Mouse (Mus musculus) lung, postnatal 0 days (tissue): ENCODE results near the gene Scin. TPM values are rescaled to one million over a fixed set of nuclear protein-coding genes. Genes with fewer than 3 reads are reported as not detected.
A peak's percentile ranks its signal among the peaks of the same experiment; 100 is the strongest.
"Not testable (repeated sequence)": the region's sequence is repeated elsewhere in the genome, so short reads cannot be mapped to it uniquely, and the experiment has no call there.

Source experiments
- ATAC-seq: fragments of 200-750 bp; cut with Nextera tagmentation; 2 replicates; pipeline ENCODE4 v1.8.0; 2017; ENCODE audit warnings: moderate library complexity
- DNase-seq: peaks from one replicate; pipeline ENCODE4 v3.0.0-alpha.2; 2016; ENCODE audit warnings: low spot score
- H3K27ac ChIP-seq: fragments of 300-500 bp; sonication (generic); 2 replicates; pipeline ENCODE4 v1.5.1; 2014; ENCODE audit warnings: antibody characterized with exemption, mild to moderate bottlenecking, low read length, mixed read lengths
- H3K27me3 ChIP-seq: fragments of 300-500 bp; sonication (generic); replicated peaks from 2 replicates; pipeline ENCODE4 v1.6.1; 2014; ENCODE audit warnings: low read length, mixed read lengths; ENCODE audit not compliant: insufficient read depth
- H3K36me3 ChIP-seq: fragments of 300-500 bp; sonication (generic); 2 replicates; pipeline ENCODE4 v1.6.1; 2014; ENCODE audit warnings: low read length, mixed read lengths; ENCODE audit not compliant: insufficient read depth
- H3K4me1 ChIP-seq: fragments of 300-500 bp; sonication (generic); 2 replicates; pipeline ENCODE4 v1.6.1; 2014; ENCODE audit warnings: antibody characterized with exemption, low read depth, low read length, mixed read lengths; ENCODE audit not compliant: insufficient read depth
- H3K4me2 ChIP-seq: fragments of 300-500 bp; sonication (generic); replicated peaks from 2 replicates; pipeline ENCODE4 v1.6.1; 2014; ENCODE audit warnings: low read depth, mild to moderate bottlenecking, low read length, moderate library complexity, mixed read lengths
- H3K4me3 ChIP-seq: fragments of 300-500 bp; sonication (generic); 2 replicates; pipeline ENCODE4 v1.5.1; 2014; ENCODE audit warnings: low read depth, low read length
- H3K9ac ChIP-seq: fragments of 300-500 bp; sonication (generic); replicated peaks from 2 replicates; pipeline ENCODE4 v1.6.1; 2014; ENCODE audit warnings: low read depth, mild to moderate bottlenecking
- H3K9me3 ChIP-seq: fragments of 300-500 bp; sonication (generic); 2 replicates; pipeline ENCODE4 v1.6.1; 2016; ENCODE audit warnings: low read length, mixed read lengths
- CTCF ChIP-seq: IDR thresholded peaks from 2 replicates; pipeline ENCODE4 v1.5.1; 2016; ENCODE audit warnings: antibody characterized with exemption, mild to moderate bottlenecking
- EP300 ChIP-seq: IDR thresholded peaks from 2 replicates; pipeline ENCODE4 v1.6.1; 2016; ENCODE audit warnings: antibody characterized with exemption, mild to moderate bottlenecking, control low read depth
- WGBS: fragments of 180-500 bp; shearing (Covaris S2); extraction: QIAGEN DNeasy Blood & Tissue Kit; methylation state at CpG from one replicate; pipeline ENCODE4 v1.1.7; 2014; 5-methylcytosine and 5-hydroxymethylcytosine counted together
- polyA plus RNA-seq: library from polyadenylated mRNA; unstranded; fragments of >200 nt; fragmentation: Nextera tagmentation; extraction: Ambion mirVana; gene quantifications from 2 replicates; pipeline ENCODE4 v1.2.1, GENCODE M21; 2015

The Scin gene
- 0.51 and 1.1 TPM in 2 replicates for polyA plus RNA-seq

DNA sequence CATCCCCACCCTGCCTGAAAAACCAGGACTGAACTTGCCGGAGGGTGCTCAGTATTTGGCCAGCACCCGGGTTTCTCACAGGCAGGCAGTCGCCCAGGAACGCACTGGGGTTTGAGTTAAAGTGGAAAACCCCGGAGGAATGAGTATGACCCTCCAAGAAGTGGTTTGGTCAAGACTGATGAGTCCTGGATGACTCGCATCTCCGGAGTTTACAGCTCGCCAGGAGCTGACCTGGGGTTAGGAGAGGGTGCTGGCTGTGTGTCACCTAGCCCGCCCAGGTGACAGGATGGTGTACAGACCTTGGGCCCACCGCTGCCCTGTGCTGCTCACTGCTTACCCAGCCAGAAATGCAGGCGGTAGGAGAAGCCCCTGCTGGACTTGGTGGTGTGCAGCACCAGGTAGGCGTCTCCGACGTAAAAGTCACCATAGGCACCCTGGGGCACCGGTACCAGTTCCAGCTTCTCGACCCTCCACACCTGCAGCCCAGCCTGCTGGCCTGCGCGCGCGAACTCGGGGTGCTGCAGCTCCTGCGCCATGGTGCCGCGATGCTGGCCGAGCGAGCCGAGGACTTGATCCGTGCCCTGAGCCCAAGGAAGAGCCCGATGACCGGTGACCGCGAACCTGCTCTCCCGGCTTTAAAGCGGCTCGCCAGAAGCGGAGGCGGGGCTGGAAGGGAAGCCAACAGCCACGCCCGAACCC lies at the start of gene Scin:
TSS of gene Scin (minus strand) at position 656 of the 699 bp plus-strand sequence.
- ATAC-seq (peak; percentile 47), DNase-seq (peak; percentile 14)
- Histone ChIP-seq H3K27ac (no peak within 1 kb of the TSS), H3K27me3 (peaks cover 4% of the 10 kb centered on the region; the same call in 1 of the 2 replicates), H3K9me3 (no peaks in the 10 kb centered on the region), H3K4me1 (peaks cover 7% of the 10 kb centered on the region; the same call in 1 of the 2 replicates), H3K9ac (no peak within 1 kb of the TSS), H3K4me2 (peak within 1 kb of the TSS; percentile 68), H3K4me3 (peak within 1 kb of the TSS; percentile 36), H3K36me3 (no peaks in the 10 kb centered on the region)
- no peak for TF ChIP-seq EP300
- TF ChIP-seq CTCF = no peak
- WGBS = under 1% methylated on average over 39 of the region's 39 CpGs

DNA sequence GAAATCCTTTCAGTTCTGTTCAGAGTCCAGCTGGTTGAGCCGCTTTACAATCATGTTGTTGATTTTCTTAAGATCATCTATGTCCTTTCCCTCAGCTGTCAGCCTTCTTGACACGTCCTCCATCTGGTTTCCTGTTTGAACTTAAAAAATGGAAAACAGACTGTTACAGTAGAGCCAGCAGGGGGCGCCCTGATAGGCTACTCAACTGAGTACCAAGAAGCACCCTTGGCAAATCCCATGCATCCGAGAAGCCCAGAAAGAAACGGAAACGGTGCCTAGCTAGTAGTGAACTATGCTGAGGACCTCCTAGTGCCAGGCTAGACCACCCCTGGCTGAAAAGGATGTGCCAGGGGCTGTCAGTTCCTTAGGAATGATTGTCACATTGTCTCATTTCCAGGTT lies 43.1 kb upstream of the Scin start:
- Histone ChIP-seq H3K9me3 (no peaks in the 10 kb centered on the region), H3K9ac (no peak overlapping the region), H3K4me3 (no peak overlapping the region), H3K36me3 (no peaks in the 10 kb centered on the region), H3K27me3 (no peaks in the 10 kb centered on the region), H3K4me1 (no peaks in the 10 kb centered on the region), H3K27ac (no peak overlapping the region), H3K4me2 (no peak overlapping the region)
- DNase-seq = peak; percentile 53
- no peak for ATAC-seq
- TF ChIP-seq CTCF (peak; percentile 63), EP300 (no peak)
- 53% methylated on average over 6 of the region's 6 CpGs for WGBS

DNA sequence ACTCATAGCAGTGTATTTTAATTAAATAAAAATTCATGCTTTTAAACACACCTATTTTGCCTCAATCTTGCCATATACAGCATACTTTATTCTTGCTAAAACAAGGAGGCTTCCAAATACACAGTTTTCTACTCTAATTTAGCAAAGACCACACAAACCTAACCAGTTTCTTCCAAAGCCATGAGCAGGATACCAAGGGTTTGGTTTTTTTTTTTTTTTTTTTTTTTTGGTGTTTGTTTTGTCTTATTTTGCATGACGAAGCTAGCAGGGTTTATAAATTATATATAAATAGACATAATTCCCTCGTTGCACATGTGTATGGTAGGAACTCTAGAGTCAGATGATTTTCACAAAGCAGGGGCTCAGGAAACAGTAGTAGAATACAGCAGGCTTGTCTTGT lies 42.1 kb upstream of the Scin start:
- Histone ChIP-seq H3K9ac (no peak overlapping the region), H3K4me1 (no peaks in the 10 kb centered on the region), H3K27me3 (no peaks in the 10 kb centered on the region), H3K36me3 (no peaks in the 10 kb centered on the region), H3K4me2 (no peak overlapping the region), H3K9me3 (no peaks in the 10 kb centered on the region), H3K4me3 (no peak overlapping the region), H3K27ac (no peak overlapping the region)
- no peak for TF ChIP-seq CTCF
- no peak for TF ChIP-seq EP300
- DNase-seq (no peak), ATAC-seq (no peak)
- WGBS = 50% methylated on average over 2 of the region's 2 CpGs

DNA sequence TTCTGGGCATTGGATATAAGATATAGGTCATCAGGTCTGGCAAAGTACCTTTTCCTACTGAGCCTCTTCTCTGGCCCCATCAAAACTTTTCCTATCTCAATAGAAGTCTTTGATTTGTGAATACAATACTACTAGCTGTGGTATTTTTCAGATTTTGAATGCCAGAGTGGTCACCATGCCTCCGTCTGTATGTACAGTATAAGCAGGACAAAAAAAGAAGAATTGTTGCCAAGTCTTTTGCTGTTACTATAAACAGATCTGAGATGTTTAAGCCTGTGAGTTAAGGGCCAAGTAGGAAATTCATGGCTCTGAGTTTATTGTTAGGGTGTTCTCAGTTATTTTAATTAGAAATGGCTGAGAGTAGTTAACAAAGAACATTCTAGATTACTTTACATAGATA lies 41.1 kb upstream of the Scin start:
- H3K9me3 ChIP-seq, H3K4me1 ChIP-seq, ATAC-seq, H3K9ac ChIP-seq, H3K27me3 ChIP-seq, H3K36me3 ChIP-seq, DNase-seq, H3K27ac ChIP-seq, H3K4me3 ChIP-seq, H3K4me2 ChIP-seq: not testable (repeated sequence)
- WGBS = 19% methylated on average over 1 of the region's 1 CpGs

DNA sequence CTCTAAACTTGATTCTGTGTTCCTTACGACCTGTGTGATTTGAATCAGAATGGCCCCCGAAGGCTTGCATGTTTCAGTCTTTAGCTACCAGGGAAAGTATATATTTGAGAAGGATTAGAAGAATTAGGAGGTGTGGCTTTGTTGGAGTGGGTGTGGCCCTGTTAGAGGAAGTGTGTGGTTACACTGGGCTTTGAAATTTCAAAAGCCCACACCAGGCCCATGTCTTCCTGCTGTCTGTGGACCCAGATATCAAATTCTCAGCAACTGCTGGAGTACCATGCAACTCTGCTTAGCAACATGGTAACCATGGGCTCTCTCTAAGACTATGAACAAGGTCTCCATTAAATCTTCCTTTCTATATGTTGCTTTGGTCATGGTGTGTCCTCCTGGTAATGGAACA lies 37.6 kb upstream of the Scin start:
- 82% methylated on average over 2 of the region's 2 CpGs for WGBS
- Histone ChIP-seq H3K4me3 (no peak overlapping the region), H3K9ac (no peak overlapping the region), H3K4me2 (no peak overlapping the region), H3K27ac (no peak overlapping the region), H3K9me3 (no peaks in the 10 kb centered on the region), H3K4me1 (no peaks in the 10 kb centered on the region), H3K36me3 (no peaks in the 10 kb centered on the region), H3K27me3 (no peaks in the 10 kb centered on the region)
- TF ChIP-seq EP300 (no peak), CTCF (no peak)
- DNase-seq = no peak
- ATAC-seq = no peak

DNA sequence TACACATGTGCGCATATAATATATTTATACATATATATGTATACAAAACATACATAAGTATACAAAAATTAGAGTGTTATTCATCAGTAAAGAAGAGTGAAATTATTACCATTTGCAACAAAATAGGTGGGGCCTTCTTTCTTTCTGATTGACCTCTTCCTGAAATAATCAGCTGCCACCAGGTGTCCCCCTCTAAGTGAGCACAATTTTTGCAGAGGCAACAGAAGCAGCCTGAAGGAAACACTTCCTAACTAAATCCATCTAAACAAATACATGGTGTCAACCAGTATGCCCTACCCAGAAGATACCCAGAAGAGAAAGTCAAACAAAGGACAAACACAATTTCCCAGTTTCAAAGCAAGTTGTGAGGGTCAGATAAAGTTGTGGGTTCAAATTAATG lies 35.6 kb upstream of the Scin start:
- H3K9me3 ChIP-seq = no peaks in the 10 kb centered on the region
- H3K9ac ChIP-seq = no peak overlapping the region
- no peaks in the 10 kb centered on the region for H3K4me1 ChIP-seq
- DNase-seq (no peak), ATAC-seq (no peak)
- no peaks in the 10 kb centered on the region for H3K36me3 ChIP-seq
- H3K27me3 ChIP-seq = no peaks in the 10 kb centered on the region
- H3K4me3 ChIP-seq = no peak overlapping the region
- no peak overlapping the region for H3K4me2 ChIP-seq
- WGBS = 89% methylated on average over 1 of the region's 1 CpGs
- H3K27ac ChIP-seq = no peak overlapping the region
- TF ChIP-seq CTCF = no peak
- no peak for TF ChIP-seq EP300

DNA sequence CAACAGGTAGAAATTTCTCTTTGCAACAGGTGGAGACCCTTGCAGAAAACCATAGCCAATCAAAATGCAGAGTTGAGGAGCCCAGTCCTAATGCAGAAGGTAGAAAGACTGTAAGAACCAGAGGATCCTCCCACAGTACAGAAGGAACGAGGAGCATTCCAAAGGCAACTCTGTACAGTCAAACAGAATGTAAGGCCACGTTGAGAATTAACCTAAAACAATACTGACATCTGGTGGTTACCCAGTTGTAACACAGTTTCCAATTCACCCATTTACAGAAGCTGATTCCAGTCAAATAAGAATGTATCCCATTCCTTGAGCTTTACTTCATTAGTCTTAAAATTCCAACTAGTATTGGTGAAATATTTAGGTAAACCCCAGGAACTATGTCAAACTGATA lies 30.6 kb upstream of the Scin start:
- ATAC-seq = peak; percentile 52
- 0% methylated on average over 2 of the region's 2 CpGs for WGBS
- H3K4me2 ChIP-seq = no peak overlapping the region
- H3K9ac ChIP-seq = no peak overlapping the region
- no peak overlapping the region for H3K27ac ChIP-seq
- H3K4me1 ChIP-seq = no peaks in the 10 kb centered on the region
- peak; percentile 83 for DNase-seq
- TF ChIP-seq EP300 (no peak), CTCF (peak; percentile 85)
- H3K36me3 ChIP-seq = no peaks in the 10 kb centered on the region
- no peak overlapping the region for H3K4me3 ChIP-seq
- H3K27me3 ChIP-seq = no peaks in the 10 kb centered on the region
- H3K9me3 ChIP-seq = no peaks in the 10 kb centered on the region
